Mouse (Mus musculus): ENCODE results near the gene Atp1a4.

GRCm38 (mm10) chr1:172300247-172300646 is 42.0 kb upstream of the Atp1a4 start:
- no peak for TF ChIP-seq CTCF (IDR thresholded peaks at IDR 0.05; ENCODE audit: control insufficient read depth, insufficient read depth, low read length)
- no peak for TF ChIP-seq POLR2A (IDR thresholded peaks at IDR 0.05; ENCODE audit: borderline replicate concordance, control insufficient read depth, low read depth, low read length)

All from bone marrow, adult 2 months (tissue).